Comparison of ENCODE assay signal across 8 mouse cellular contexts in genomic region chr19:60891123-60891470, GRCm38 (mm10). TPM values are rescaled to one million over a fixed set of nuclear protein-coding genes. Genes with fewer than 3 reads are reported as not detected.
DNase-seq lines count a peak whose midpoint lies in the region; ATAC-seq and TF ChIP-seq lines count a peak whose summit lies in the region.

No protein-coding gene starts in this region.

- peak; percentile 50 for DNase-seq in cerebellum, adult 9-10 months
- DNase-seq in 3T3-L1 (ENCODE audit: low read depth, low spot score): peak; percentile 58
- peak; percentile 34 for DNase-seq in forebrain, postnatal 0 days
- no peak for DNase-seq in limb, embryonic 10.5 days (ENCODE audit: low spot score)
- DNase-seq in retina, embryonic 14.5 days (ENCODE audit: low spot score): peak; percentile 24
- no peak for DNase-seq in testis, postnatal 14 days (ENCODE audit: low spot score)
- no peak for DNase-seq in thymus, postnatal 14 days

- no peaks in the 10 kb centered on the region for H3K27me3 ChIP-seq in forebrain, postnatal 0 days (ENCODE audit: insufficient read depth, low read length)
- no peaks in the 10 kb centered on the region for H3K27me3 ChIP-seq in limb, embryonic 10.5 days (ENCODE audit: low read depth, poor library complexity, severe bottlenecking)

- no peaks in the 10 kb centered on the region for H3K36me3 ChIP-seq in forebrain, postnatal 0 days (ENCODE audit: insufficient read depth)
- H3K36me3 ChIP-seq in limb, embryonic 10.5 days: no peaks in the 10 kb centered on the region

- H3K9ac ChIP-seq in forebrain, postnatal 0 days: peak overlapping the region; percentile 31; the same call in 1 of the 2 replicates

- no peak overlapping the region for H3K27ac ChIP-seq in forebrain, postnatal 0 days (ENCODE audit: low read depth, low read length)
- H3K27ac ChIP-seq in limb, embryonic 10.5 days: no peak overlapping the region

- no peak for TF ChIP-seq CTCF in forebrain, postnatal 0 days (IDR thresholded peaks at IDR 0.05; ENCODE audit: low read depth)

- H3K4me2 ChIP-seq in forebrain, postnatal 0 days (ENCODE audit: low read depth): peak overlapping the region; percentile 65

- 4% methylated on average over 4 of the region's 5 CpGs for WGBS in forebrain, postnatal 0 days
- 14% methylated on average over 4 of the region's 5 CpGs for WGBS in limb, embryonic 10.5 days

- 0 out of 2 replicates have a peak, but pooled peaks cover 7% of the 10 kb centered on the region for H3K4me1 ChIP-seq in forebrain, postnatal 0 days (ENCODE audit: insufficient read depth)
- peaks cover 20% of the 10 kb centered on the region for H3K4me1 ChIP-seq in limb, embryonic 10.5 days

- no peaks in the 10 kb centered on the region for H3K9me3 ChIP-seq in forebrain, postnatal 0 days (ENCODE audit: low read length)
- H3K9me3 ChIP-seq in limb, embryonic 10.5 days (replicated peaks): no peaks in the 10 kb centered on the region

- ATAC-seq in cerebellum, adult (ENCODE audit: insufficient number of reproducible peaks, low FRiP score, low TSS enrichment): no peak
- ATAC-seq in forebrain, postnatal 0 days: no peak

- H3K4me3 ChIP-seq in forebrain, postnatal 0 days (ENCODE audit: low read depth, low read length): peak overlapping the region; percentile 61
- H3K4me3 ChIP-seq in limb, embryonic 10.5 days: peak overlapping the region; percentile 84

RNA-seq across cellular contexts. Expression of gene Grk5, which starts 1.5 kb away (rescaled TPM):
- total RNA-seq in forebrain, postnatal 0 days (2014; rRNA removed): 10.4 and 12.7 TPM in 2 replicates
- 1.3 and 1.5 TPM in 2 replicates for polyA plus RNA-seq in forebrain, postnatal 0 days (2015; fragmentation: Nextera tagmentation; extraction: Ambion mirVana)
- 1.4 and 1.6 TPM in 2 replicates for polyA plus RNA-seq in limb, embryonic 10.5 days (2016; fragmentation: Nextera tagmentation; extraction: Ambion mirVana)

RNA-seq across cellular contexts. Expression of gene Prdx3, which starts 16.7 kb away (rescaled TPM):
- 86.4 and 99.3 TPM in 2 replicates for total RNA-seq in forebrain, postnatal 0 days (2014; rRNA removed)
- 107 and 109 TPM in 2 replicates for polyA plus RNA-seq in forebrain, postnatal 0 days (2015; fragmentation: Nextera tagmentation; extraction: Ambion mirVana)
- polyA plus RNA-seq in limb, embryonic 10.5 days (2016; fragmentation: Nextera tagmentation; extraction: Ambion mirVana): 76.3 and 98.9 TPM in 2 replicates

RNA-seq across cellular contexts. Expression of gene Sfxn4, which starts 29.8 kb away (rescaled TPM):
- total RNA-seq in forebrain, postnatal 0 days (2014; rRNA removed): 5.5 and 7.6 TPM in 2 replicates
- 8.5 and 9.6 TPM in 2 replicates for polyA plus RNA-seq in forebrain, postnatal 0 days (2015; fragmentation: Nextera tagmentation; extraction: Ambion mirVana)
- polyA plus RNA-seq in limb, embryonic 10.5 days (2016; fragmentation: Nextera tagmentation; extraction: Ambion mirVana): 8.3 and 12.8 TPM in 2 replicates

Comparison
In these comparisons a context has a peak if more than half of its experiments do, and no peak if none do; other contexts are left out.
1. DNase-seq: peak in cerebellum, adult 9-10 months (single experiment), 3T3-L1 (single experiment), forebrain, postnatal 0 days (single experiment) and retina, embryonic 14.5 days (single experiment); none in limb, embryonic 10.5 days (single experiment), testis, postnatal 14 days (single experiment) and thymus, postnatal 14 days (single experiment).